Comparison of ENCODE assay signal across 8 mouse cellular contexts in the genomic region with DNA sequence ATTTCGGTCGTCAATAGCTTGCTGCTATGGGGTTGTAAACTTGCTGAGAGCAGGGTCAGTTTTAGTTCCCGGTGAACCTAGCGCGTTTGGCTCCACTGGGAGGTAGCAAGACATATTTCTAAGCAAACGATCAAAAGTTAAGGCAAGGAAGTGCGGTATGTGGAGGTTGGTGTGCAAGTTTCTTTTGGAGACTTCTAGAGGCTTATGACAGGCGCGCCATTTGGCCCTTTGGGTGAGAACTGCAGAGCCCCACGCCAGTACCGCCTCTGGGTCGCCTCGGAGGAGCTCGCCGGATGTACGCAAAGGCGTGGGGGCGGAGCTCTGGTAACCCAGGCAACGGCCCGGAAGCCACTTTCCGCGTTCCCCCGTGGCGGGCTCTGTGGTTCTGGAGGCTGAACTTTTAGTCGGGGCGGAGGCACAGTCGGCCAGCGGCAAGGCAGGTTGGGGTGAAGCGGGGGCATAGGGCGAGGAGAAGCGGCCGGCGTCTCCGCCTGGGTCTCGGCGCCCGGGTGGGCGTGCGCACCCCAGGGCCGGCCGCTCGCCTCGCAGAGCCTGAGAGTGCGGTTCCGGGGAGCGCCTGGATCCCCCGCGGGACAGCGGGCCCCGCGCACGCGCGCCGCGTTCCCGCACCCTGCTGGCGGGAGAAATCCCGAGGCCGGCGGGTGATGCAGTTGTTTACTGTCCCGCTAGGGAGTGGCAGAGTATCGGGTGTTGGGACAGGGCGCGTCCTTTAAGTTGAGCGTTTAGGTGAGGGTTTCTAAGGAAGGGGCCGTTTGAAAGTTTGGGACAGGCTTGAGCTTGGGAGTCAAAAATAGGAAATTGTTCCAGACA. TPM values are rescaled to one million over a fixed set of nuclear protein-coding genes. Genes with fewer than 3 reads are reported as not detected.
DNase-seq lines count a peak whose midpoint lies in the region; ATAC-seq lines count a peak whose summit lies in the region.

A gene (plus strand): TSS at position 51 of the 831 bp plus-strand sequence.

- peak within 1 kb of the TSS; percentile 86 for H3K4me3 ChIP-seq in heart, embryonic 11.5 days (ENCODE audit: low read depth, low read length)
- H3K4me3 ChIP-seq in kidney, embryonic 16.5 days (ENCODE audit: low read length): peak within 1 kb of the TSS; percentile 65
- peak within 1 kb of the TSS; percentile 70 for H3K4me3 ChIP-seq in liver, embryonic 11.5 days (ENCODE audit: low read depth, low read length)
- H3K4me3 ChIP-seq in stomach, embryonic 14.5 days (ENCODE audit: low read depth, low read length): peak within 1 kb of the TSS; percentile 79

- no peaks in the 10 kb centered on the region for H3K27me3 ChIP-seq in heart, embryonic 11.5 days (ENCODE audit: control insufficient read depth, insufficient read depth, low read length)
- no peaks in the 10 kb centered on the region for H3K27me3 ChIP-seq in kidney, embryonic 16.5 days (ENCODE audit: insufficient read depth, low read length)
- H3K27me3 ChIP-seq in liver, embryonic 11.5 days (replicated peaks; ENCODE audit: control insufficient read depth, insufficient read depth, low read length): no peaks in the 10 kb centered on the region
- H3K27me3 ChIP-seq in stomach, embryonic 14.5 days (ENCODE audit: control insufficient read depth, insufficient read depth, low read length): no peaks in the 10 kb centered on the region

- H3K4me2 ChIP-seq in heart, embryonic 11.5 days: peak within 1 kb of the TSS; percentile 77
- peak within 1 kb of the TSS; percentile 87 for H3K4me2 ChIP-seq in kidney, embryonic 16.5 days (replicated peaks; ENCODE audit: low read depth, low read length)
- peak within 1 kb of the TSS; percentile 76 for H3K4me2 ChIP-seq in liver, embryonic 11.5 days
- H3K4me2 ChIP-seq in stomach, embryonic 14.5 days (replicated peaks; ENCODE audit: low read depth, low read length): peak within 1 kb of the TSS; percentile 72

- WGBS in heart, embryonic 11.5 days (ENCODE audit: insufficient replicate concordance): under 1% methylated on average over 65 of the region's 67 CpGs
- under 1% methylated on average over 66 of the region's 67 CpGs for WGBS in kidney, embryonic 16.5 days
- under 1% methylated on average over 67 of the region's 67 CpGs for WGBS in liver, embryonic 11.5 days
- under 1% methylated on average over 60 of the region's 67 CpGs for WGBS in stomach, embryonic 14.5 days

- H3K9me3 ChIP-seq in heart, embryonic 11.5 days (replicated peaks; ENCODE audit: control insufficient read depth, low read length): no peaks in the 10 kb centered on the region
- no peaks in the 10 kb centered on the region for H3K9me3 ChIP-seq in kidney, embryonic 16.5 days (ENCODE audit: low read length)
- no peaks in the 10 kb centered on the region for H3K9me3 ChIP-seq in liver, embryonic 11.5 days (ENCODE audit: control insufficient read depth, low read length)
- H3K9me3 ChIP-seq in stomach, embryonic 14.5 days (ENCODE audit: control insufficient read depth, low read depth, low read length): no peaks in the 10 kb centered on the region

- peaks cover 6% of the 10 kb centered on the region; the same call in 1 of the 2 replicates for H3K4me1 ChIP-seq in heart, embryonic 11.5 days (ENCODE audit: control insufficient read depth, insufficient read depth, low read length)
- peaks cover 11% of the 10 kb centered on the region for H3K4me1 ChIP-seq in kidney, embryonic 16.5 days (ENCODE audit: insufficient read depth, low read length)
- peaks cover 16% of the 10 kb centered on the region for H3K4me1 ChIP-seq in liver, embryonic 11.5 days (replicated peaks; ENCODE audit: control insufficient read depth, insufficient read depth, low read length)
- peaks cover 15% of the 10 kb centered on the region for H3K4me1 ChIP-seq in stomach, embryonic 14.5 days (ENCODE audit: control insufficient read depth, insufficient read depth, low read length)

- no peaks in the 10 kb centered on the region for H3K36me3 ChIP-seq in heart, embryonic 11.5 days (ENCODE audit: control insufficient read depth, insufficient read depth, low read length)
- H3K36me3 ChIP-seq in kidney, embryonic 16.5 days (ENCODE audit: insufficient read depth, low read length): no peaks in the 10 kb centered on the region
- H3K36me3 ChIP-seq in liver, embryonic 11.5 days (ENCODE audit: control insufficient read depth, insufficient read depth, low read length): no peaks in the 10 kb centered on the region
- H3K36me3 ChIP-seq in stomach, embryonic 14.5 days (ENCODE audit: control insufficient read depth, insufficient read depth, low read length): no peaks in the 10 kb centered on the region

- peak within 1 kb of the TSS; percentile 93 for H3K27ac ChIP-seq in heart, embryonic 11.5 days (ENCODE audit: low read depth, low read length)
- H3K27ac ChIP-seq in kidney, embryonic 16.5 days (ENCODE audit: low read length): peak within 1 kb of the TSS; percentile 94
- peak within 1 kb of the TSS; percentile 77 for H3K27ac ChIP-seq in liver, embryonic 11.5 days (ENCODE audit: low read depth, low read length)
- H3K27ac ChIP-seq in stomach, embryonic 14.5 days (ENCODE audit: low read length): peak within 1 kb of the TSS; percentile 91

- peak; percentile 98 for DNase-seq in B cell, adult 2 months
- DNase-seq in brain, adult 2 months (ENCODE audit: low read depth, low spot score): peak; percentile 95
- DNase-seq in liver, embryonic 11.5 days (ENCODE audit: low spot score): peak; percentile 92
- peak; percentile 97 for DNase-seq in naive thymus-derived CD4-positive, alpha-beta T cell, adult 2 months (ENCODE audit: low read depth)

- H3K9ac ChIP-seq in heart, embryonic 11.5 days (ENCODE audit: low read depth, low read length): peak within 1 kb of the TSS; percentile 85
- H3K9ac ChIP-seq in kidney, embryonic 16.5 days (replicated peaks; ENCODE audit: low read length): peak within 1 kb of the TSS; percentile 85
- H3K9ac ChIP-seq in liver, embryonic 11.5 days (ENCODE audit: low read depth, low read length): peak within 1 kb of the TSS; percentile 74
- H3K9ac ChIP-seq in stomach, embryonic 14.5 days (replicated peaks; ENCODE audit: low read depth, low read length): peak within 1 kb of the TSS; percentile 67

- ATAC-seq in erythroblast, adult 5-6 weeks (replicated peaks; ENCODE audit: low FRiP score, poor library complexity, severe bottlenecking): peak; percentile 96
- ATAC-seq in heart, embryonic 11.5 days (replicated peaks; ENCODE audit: insufficient number of reproducible peaks, low FRiP score, low TSS enrichment): peak; percentile 98
- ATAC-seq in kidney, embryonic 16.5 days (ENCODE audit: low FRiP score, low TSS enrichment): peak; percentile 99
- ATAC-seq in liver, embryonic 11.5 days (replicated peaks; ENCODE audit: low FRiP score): peak; percentile 99
- ATAC-seq in stomach, embryonic 14.5 days (ENCODE audit: insufficient number of reproducible peaks, insufficient read depth, low FRiP score, low read depth): peak; percentile 99

RNA-seq across cellular contexts. Expression of the gene that starts here (rescaled TPM):
- total RNA-seq in erythroblast, adult 5-6 weeks (2015; ENCODE audit: low replicate concordance): 7.3 and 20.7 TPM in 2 replicates
- total RNA-seq in erythroblast, adult 5-6 weeks (2017; ENCODE audit: low replicate concordance): 31.2 and 35.4 TPM in 2 replicates
- 19.9 and 20.4 TPM in 2 replicates for polyA plus RNA-seq in heart, embryonic 11.5 days (2014; fragmentation: Nextera tagmentation; extraction: Ambion mirVana)
- 28.0 and 33.9 TPM in 2 replicates for polyA plus RNA-seq in kidney, embryonic 16.5 days (2015; fragmentation: Nextera tagmentation; extraction: Ambion mirVana)
- polyA plus RNA-seq in liver, embryonic 11.5 days (2014; fragmentation: Nextera tagmentation; extraction: Ambion mirVana): 23.6 and 25.4 TPM in 2 replicates
- polyA plus RNA-seq in stomach, embryonic 14.5 days (2014; fragmentation: Nextera tagmentation; extraction: Ambion mirVana): 30.0 and 34.1 TPM in 2 replicates

Comparison
In these comparisons a context has a peak if more than half of its experiments do, and no peak if none do; other contexts are left out.
1. Peak in every context shown above with its lines: DNase-seq, ATAC-seq, H3K4me3 ChIP-seq and H3K27ac ChIP-seq.